Mouse (Mus musculus) cortical plate, adult 2 months (tissue): ENCODE data around the gene Hmbs.

Source experiments
- CTCF ChIP-seq: fragments of 200-500 bp; IDR thresholded peaks from 2 replicates; pipeline ENCODE4 v1.5.1; 2011; ENCODE audit warnings: mild to moderate bottlenecking, control low read depth, low read length; ENCODE audit not compliant: insufficient read depth; ENCODE audit errors: extremely low read depth
- POLR2A ChIP-seq: fragments of 200-500 bp; IDR thresholded peaks from 2 replicates; pipeline ENCODE4 v1.6.1; 2011; ENCODE audit warnings: mild to moderate bottlenecking, low read length, control low read depth; ENCODE audit not compliant: insufficient read depth; ENCODE audit errors: extremely low read depth

- TF ChIP-seq CTCF: no peak
- no peak for TF ChIP-seq POLR2A
Observed at GRCm38 (mm10) chr9:44378153-44378730, 34.2 kb upstream of the Hmbs start.
